Mouse (Mus musculus) erythroblast, embryonic 14.5 days (primary cell): ENCODE data around the gene Zfp566.

Experiments used
- GATA1 ChIP-seq: IDR thresholded peaks from 2 replicates; pipeline ENCODE4 v1.6.1; 2012; ENCODE audit warnings: low read length, inconsistent platforms, mixed read lengths
- TAL1 ChIP-seq: IDR thresholded peaks from 3 replicates; pipeline ENCODE4 v1.6.1; 2012; ENCODE audit warnings: low read length, inconsistent platforms, mixed read lengths

GRCm38 (mm10) chr7:30121308-30122187, 31.2 kb upstream of the Zfp566 start, which contains the start of gene Zfp382:
- TF ChIP-seq GATA1 (no peak), TAL1 (no peak)
